Mouse (Mus musculus) neutrophil, adult 5-6 weeks (primary cell): ENCODE results near the gene Pdxk. TPM values are rescaled to one million over a fixed set of nuclear protein-coding genes. Genes with fewer than 3 reads are reported as not detected.
A peak's percentile ranks its signal among the peaks of the same experiment; 100 is the strongest.

Source experiments
- ATAC-seq: fragments of 151-379, 151-347 bp; 2 replicates; pipeline ENCODE4 v1.8.0; 2017; ENCODE audit warnings: mild to moderate bottlenecking, moderate TSS enrichment; ENCODE audit not compliant: insufficient number of reproducible peaks, poor library complexity, low FRiP score, severe bottlenecking; ENCODE audit errors: extremely low read depth
- total RNA-seq: library from RNA; stranded (forward); fragments of 200-1000 nt; gene quantifications from 2 replicates; pipeline ENCODE4 v1.2.3, GENCODE M21; 2017

Gene Pdxk
- total RNA-seq, 1 experiment from 2014 or later: 5.2 TPM

DNA sequence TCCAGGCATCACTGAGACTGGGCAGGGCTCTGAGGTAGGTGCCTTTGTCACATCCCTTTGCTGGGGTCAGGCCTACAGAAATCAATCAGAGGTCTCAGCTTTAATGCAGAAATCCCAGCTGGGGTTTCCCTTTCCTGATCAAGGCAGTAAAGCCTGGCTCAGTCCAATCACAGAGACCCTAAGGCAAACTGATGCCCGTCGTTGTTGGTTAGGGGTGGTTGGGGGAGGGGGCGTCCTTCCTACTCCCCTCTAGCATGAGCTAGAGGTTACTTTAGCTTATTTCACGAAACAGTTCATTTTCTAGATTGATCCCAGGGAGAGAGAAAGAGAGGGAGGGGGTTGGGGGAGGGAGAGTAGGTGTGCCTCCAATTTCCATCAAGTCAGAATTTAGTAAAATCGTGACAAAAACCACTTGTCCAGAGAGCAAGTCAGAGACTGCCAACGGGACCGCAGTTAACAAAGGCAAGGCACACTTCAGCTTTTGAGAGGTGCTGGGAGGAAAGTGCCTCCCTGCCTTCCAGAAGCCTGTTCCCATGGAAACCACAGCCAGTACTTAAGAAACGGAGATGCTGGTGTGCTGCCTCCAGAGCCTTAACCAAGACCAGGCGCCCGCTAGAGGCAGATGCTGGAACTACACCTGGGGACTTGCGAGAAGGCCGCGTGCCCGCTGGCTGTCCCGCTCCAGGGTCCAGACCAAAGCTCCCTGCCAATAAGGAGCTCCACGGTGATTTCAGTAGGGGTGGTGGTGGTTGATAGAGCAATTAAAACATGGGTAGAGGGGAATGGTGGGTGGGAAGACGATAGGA is 68.8 kb downstream of the Pdxk start:
- peak; percentile 65 for ATAC-seq

- ATAC-seq: no peak
These were observed 69.4 kb downstream of the Pdxk start for GRCm38 (mm10) chr10:78395377-78395776.

DNA sequence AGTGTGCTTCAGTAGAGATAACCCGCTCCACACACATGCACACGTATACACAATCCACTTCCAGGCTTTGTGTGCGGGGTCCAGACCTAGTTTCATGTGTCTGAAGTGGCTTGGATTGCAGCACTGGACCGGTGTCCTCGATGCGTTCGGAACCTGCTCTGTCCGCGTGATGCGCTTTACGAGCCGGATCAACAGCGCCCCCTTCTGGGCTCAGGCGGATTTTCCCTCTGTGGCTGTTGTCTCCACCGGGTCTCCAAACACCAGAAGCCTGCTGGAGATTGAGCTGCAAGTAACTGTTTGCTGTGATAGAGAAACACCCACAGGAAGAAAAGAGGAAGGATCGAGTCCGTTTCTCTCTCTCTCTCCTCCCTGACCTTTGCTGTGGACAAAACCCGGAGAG is 72.7 kb downstream of the Pdxk start:
- ATAC-seq: peak; percentile 59; the same call in 1 of the 2 replicates

GRCm38 (mm10) chr10:78390982-78391470 is 73.7 kb downstream of the Pdxk start:
- no peak for ATAC-seq

DNA sequence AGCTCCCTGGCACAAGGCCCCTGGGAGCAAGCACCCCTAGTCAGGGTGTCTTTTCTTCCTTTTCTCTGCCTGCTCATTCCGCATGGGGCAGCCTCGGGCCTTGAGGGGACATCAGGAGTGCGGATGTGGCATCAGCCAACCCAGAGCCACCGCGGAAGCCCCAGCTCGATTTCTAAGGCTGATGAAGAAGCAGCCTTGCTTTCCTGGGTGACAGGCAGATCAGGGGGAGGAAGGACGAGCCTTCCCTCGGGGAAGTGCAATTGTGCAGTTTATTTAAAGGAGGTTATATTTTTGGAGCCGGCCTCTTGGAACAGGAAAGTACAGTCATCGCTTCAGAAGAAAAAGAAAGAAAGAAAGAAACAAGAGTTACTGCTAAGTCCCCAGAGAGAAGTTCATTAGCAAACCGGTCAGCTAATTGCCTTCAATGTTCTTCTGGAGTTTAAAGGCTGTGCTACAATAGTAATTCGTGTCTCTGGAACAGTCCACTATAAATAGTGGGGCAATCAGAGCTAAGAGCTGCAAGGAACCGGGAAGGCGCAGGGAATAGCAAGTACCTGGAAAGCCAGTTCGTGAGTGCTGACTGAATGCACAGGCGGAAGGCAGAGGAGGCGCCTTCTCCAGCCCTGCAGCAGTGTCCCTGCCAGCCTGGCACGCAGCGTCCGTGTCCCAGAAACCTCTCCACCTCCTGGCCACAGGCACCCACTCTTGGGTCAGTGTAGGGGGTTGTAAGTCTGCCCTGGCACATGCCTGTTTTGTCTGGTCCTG is 76.4 kb downstream of the Pdxk start:
- ATAC-seq: no peak

Other genes starting within 250 kb of the Pdxk start
- 36.2 and 38.4 TPM in 2 replicates for gene Trappc10, start 220.3 kb downstream of the Pdxk start, total RNA-seq
- 28.7 and 34.6 TPM in 2 replicates for gene Agpat3, start 112.5 kb downstream of the Pdxk start, total RNA-seq
- gene Rrp1, start 51.9 kb downstream of the Pdxk start, total RNA-seq: 258 and 282 TPM in 2 replicates
- 40.5 and 40.9 TPM in 2 replicates for gene Cstb, start 39.3 kb downstream of the Pdxk start, total RNA-seq
- not detected in 2 replicates for gene Olfr1358, start 52.5 kb upstream of the Pdxk start, total RNA-seq
- gene Ilvbl, start 109.4 kb upstream of the Pdxk start, total RNA-seq: 11.9 and 20.5 TPM in 2 replicates
- 0.58 and 1.5 TPM in 2 replicates for gene Syde1, start 127.0 kb upstream of the Pdxk start, total RNA-seq
- gene Olfr1357, start 153.1 kb upstream of the Pdxk start, total RNA-seq: not detected in 2 replicates